Mouse (Mus musculus) intestine, embryonic 16.5 days (tissue): ENCODE results near the gene BC005624. TPM values are rescaled to one million over a fixed set of nuclear protein-coding genes. Genes with fewer than 3 reads are reported as not detected.
A peak's percentile ranks its signal among the peaks of the same experiment; 100 is the strongest.
"Not testable (repeated sequence)": the region's sequence is repeated elsewhere in the genome, so short reads cannot be mapped to it uniquely, and the experiment has no call there.

Source experiments
- ATAC-seq: fragments of 200-750 bp; cut with Nextera tagmentation; 2 replicates; pipeline ENCODE4 v1.8.0; 2017; ENCODE audit warnings: moderate TSS enrichment, moderate library complexity
- H3K27ac ChIP-seq: fragments of 300-500 bp; sonication (generic); 2 replicates; pipeline ENCODE4 v1.5.1; 2014; ENCODE audit warnings: mild to moderate bottlenecking, low read length
- H3K27me3 ChIP-seq: fragments of 300-500 bp; sonication (generic); replicated peaks from 2 replicates; pipeline ENCODE4 v1.6.1; 2014; ENCODE audit warnings: low read length, control low read depth, mixed read lengths; ENCODE audit not compliant: control insufficient read depth, insufficient read depth
- H3K36me3 ChIP-seq: fragments of 300-500 bp; sonication (generic); 2 replicates; pipeline ENCODE4 v1.6.1; 2014; ENCODE audit warnings: low read length, control low read depth; ENCODE audit not compliant: control insufficient read depth, insufficient read depth
- H3K4me1 ChIP-seq: fragments of 300-500 bp; sonication (generic); 2 replicates; pipeline ENCODE4 v1.6.1; 2014; ENCODE audit warnings: low read length, control low read depth, mixed read lengths; ENCODE audit not compliant: control insufficient read depth, insufficient read depth
- H3K4me2 ChIP-seq: fragments of 300-500 bp; sonication (generic); 2 replicates; pipeline ENCODE4 v1.6.1; 2014; ENCODE audit warnings: low read depth, low read length, control low read depth
- H3K4me3 ChIP-seq: fragments of 300-500 bp; sonication (generic); 2 replicates; pipeline ENCODE4 v1.5.1; 2014; ENCODE audit warnings: mild to moderate bottlenecking, low read length
- H3K9ac ChIP-seq: fragments of 300-500 bp; sonication (generic); 2 replicates; pipeline ENCODE4 v1.6.1; 2014; ENCODE audit warnings: low read depth, low read length
- H3K9me3 ChIP-seq: fragments of 300-500 bp; sonication (generic); 2 replicates; pipeline ENCODE4 v1.6.1; 2016; ENCODE audit warnings: low read length, control low read depth; ENCODE audit not compliant: control insufficient read depth
- WGBS: fragments of 180-500 bp; shearing (Covaris S2); extraction: QIAGEN DNeasy Blood & Tissue Kit; methylation state at CpG from one replicate; pipeline ENCODE4 v1.1.7; 2014; 5-methylcytosine and 5-hydroxymethylcytosine counted together
- polyA plus RNA-seq: library from polyadenylated mRNA; unstranded; fragments of >200 nt; fragmentation: Nextera tagmentation; extraction: Ambion mirVana; gene quantifications from 2 replicates; pipeline ENCODE4 v1.2.1, GENCODE M21; 2015

BC005624 gene
- polyA plus RNA-seq, 1 experiment from 2014 or later = 50.5 TPM

DNA sequence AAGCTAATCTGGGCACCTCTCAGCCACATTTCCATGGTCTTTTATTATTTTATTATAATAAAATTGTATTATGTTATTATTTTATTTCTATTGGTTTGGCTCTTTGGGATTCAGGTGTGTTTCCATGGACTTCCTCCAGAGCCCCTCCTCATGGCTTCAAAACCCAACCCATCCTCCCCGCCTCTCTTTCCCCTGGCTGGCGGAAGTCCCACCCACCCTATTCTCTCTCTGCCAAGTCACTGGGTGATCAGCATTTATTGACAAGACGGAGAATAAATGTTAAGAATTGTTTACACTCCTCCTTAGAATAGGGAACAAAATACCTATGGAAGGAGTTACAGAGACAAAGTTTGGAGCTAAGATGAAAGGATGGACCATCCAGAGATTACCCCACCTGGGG, 45.2 kb downstream of the BC005624 start:
- Histone ChIP-seq H3K4me2 (no peak overlapping the region), H3K4me1 (no peaks in the 10 kb centered on the region), H3K27ac (no peak overlapping the region), H3K4me3 (no peak overlapping the region), H3K27me3 (no peaks in the 10 kb centered on the region), H3K9ac (no peak overlapping the region), H3K36me3 (no peaks in the 10 kb centered on the region), H3K9me3 (no peaks in the 10 kb centered on the region)
- ATAC-seq = no peak
- 77% methylated on average over 3 of the region's 3 CpGs for WGBS

DNA sequence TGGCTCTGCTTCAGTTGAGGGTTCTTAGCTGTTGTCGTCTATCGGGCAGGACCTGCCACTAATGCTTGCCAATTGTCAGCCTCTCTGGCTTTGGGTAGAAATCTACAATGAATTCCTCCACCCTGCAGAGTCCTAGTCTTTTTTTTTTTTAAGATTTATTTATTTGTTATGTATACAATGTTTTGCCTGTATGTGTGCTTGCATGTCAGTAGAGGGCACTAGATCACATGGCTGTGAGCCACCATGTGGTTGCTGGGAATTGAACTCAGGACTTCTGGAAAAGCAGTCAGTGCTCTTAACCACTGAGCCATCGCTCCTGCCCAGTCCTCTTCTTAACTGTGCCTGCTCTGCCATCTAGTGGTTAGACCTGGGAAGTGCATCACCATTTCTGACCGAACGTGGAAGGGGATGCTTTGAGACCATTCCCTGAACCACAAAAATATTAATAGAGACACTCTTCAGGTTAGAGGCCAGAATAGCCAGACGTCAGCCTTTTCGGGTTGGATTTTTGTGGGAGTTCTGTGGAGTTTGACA, 48.0 kb downstream of the BC005624 start:
- Histone ChIP-seq H3K4me3 (no peak overlapping the region), H3K9ac (no peak overlapping the region), H3K27me3 (no peaks in the 10 kb centered on the region), H3K4me2 (no peak overlapping the region), H3K9me3 (no peaks in the 10 kb centered on the region), H3K4me1 (peaks cover 9% of the 10 kb centered on the region), H3K27ac (no peak overlapping the region), H3K36me3 (no peaks in the 10 kb centered on the region)
- no peak for ATAC-seq
- 18% methylated on average over 7 of the region's 7 CpGs for WGBS

DNA sequence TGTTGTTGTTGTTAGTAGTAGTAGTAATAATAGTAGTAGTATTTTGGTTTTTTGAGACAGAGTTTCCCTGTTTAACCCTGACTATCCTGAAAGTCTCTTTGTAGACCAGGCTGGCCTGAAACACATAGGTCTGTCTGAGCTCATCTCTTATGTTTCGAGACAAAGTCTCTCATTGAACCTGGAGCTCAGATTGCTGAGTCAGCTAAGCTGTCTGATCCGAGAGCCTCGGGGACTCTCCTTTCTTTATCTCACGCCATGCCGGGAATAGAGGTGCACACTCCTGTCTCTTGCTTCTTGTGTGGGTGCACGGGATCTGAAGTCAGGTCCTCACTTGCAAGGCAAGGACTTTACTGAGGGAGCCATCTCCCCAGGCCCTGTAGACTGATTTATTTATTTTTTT, 49.0 kb downstream of the BC005624 start:
- H3K27me3 ChIP-seq = no peaks in the 10 kb centered on the region
- H3K4me1 ChIP-seq = peaks cover 16% of the 10 kb centered on the region
- H3K27ac ChIP-seq = no peak overlapping the region
- H3K9me3 ChIP-seq = no peaks in the 10 kb centered on the region
- no peaks in the 10 kb centered on the region for H3K36me3 ChIP-seq
- H3K4me3 ChIP-seq = no peak overlapping the region
- ATAC-seq = no peak
- H3K9ac ChIP-seq = no peak overlapping the region
- H3K4me2 ChIP-seq = no peak overlapping the region
- WGBS = 66% methylated on average over 6 of the region's 6 CpGs

DNA sequence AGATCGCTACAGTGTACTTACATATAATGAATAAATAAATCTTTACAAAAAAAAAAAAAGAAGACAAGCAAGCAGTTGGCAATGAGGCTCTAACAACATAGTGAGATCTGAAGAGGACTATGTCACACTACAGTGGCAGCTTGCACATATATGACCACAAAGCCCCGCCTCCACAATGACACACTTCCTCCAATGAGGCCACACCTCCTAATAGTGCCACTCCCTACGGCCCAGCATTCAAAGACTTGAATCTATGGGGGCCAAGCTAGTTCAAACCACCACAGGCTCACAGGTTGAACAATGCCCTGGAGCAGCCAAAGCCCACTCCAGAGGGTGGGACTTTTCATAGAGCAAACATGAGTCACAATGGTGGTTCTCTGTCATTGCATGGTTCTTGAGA, 50.1 kb downstream of the BC005624 start:
- H3K4me3 ChIP-seq = no peak overlapping the region
- WGBS = 83% methylated on average over 3 of the region's 3 CpGs
- H3K27me3 ChIP-seq = no peaks in the 10 kb centered on the region
- no peaks in the 10 kb centered on the region for H3K36me3 ChIP-seq
- H3K9ac ChIP-seq = no peak overlapping the region
- no peaks in the 10 kb centered on the region for H3K9me3 ChIP-seq
- no peak for ATAC-seq
- H3K4me1 ChIP-seq = peaks cover 21% of the 10 kb centered on the region
- H3K4me2 ChIP-seq = no peak overlapping the region
- H3K27ac ChIP-seq = no peak overlapping the region

DNA sequence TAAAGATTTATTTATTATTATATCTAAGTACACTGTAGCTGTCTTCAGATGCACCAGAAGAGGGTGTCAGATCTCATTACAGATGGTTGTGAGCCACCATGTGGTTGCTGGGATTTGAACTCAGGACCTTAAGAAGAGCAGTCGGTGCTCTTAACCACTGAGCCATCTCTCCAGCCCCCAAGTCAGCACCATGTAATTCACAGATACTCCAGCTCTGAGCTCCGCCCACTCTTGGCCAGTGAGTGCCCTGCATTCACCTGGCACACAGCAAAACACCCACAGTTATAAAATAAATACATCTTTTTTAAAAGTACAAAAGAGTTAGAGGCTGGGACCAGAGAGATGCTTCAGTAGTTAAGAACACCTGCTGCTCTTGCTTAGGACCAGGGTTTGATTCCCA, 51.2 kb downstream of the BC005624 start:
- H3K4me3 ChIP-seq, ATAC-seq, H3K27me3 ChIP-seq, H3K27ac ChIP-seq, H3K4me2 ChIP-seq, H3K9ac ChIP-seq, H3K9me3 ChIP-seq, H3K36me3 ChIP-seq: not testable (repeated sequence)
- WGBS = 79% methylated on average over 2 of the region's 2 CpGs
- H3K4me1 ChIP-seq = peaks cover 21% of the 10 kb centered on the region

DNA sequence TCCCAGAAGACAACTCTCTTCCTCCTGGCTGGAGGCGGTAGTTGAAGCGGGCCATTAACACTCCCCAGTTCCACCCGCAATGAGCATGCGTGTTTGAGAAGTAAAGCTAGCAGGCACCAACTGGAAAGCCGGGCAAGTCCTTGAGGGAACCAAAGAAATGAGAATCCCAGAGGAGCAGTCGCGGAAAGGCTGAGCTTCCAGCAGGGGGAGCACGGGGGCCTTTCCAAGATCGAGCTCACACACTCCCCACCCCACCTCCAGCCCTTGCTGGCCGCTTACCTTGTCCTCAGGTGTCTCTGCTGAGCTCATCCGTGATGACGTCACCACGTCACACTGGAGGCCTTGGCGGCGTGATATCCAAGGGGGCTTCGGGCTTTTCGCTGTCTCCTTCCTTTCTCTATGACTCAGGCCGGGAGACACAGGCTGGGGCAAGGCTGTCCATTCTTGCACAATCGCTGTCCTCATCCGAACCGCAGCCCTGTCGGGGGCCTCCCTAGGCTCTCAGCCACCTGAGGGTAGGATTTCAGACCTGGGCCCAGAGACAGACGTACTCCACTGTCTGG, 52.4 kb downstream of the BC005624 start, which contains the start of gene Ptges:
TSS of gene Ptges (minus strand) at position 381 of the 563 bp plus-strand sequence.
- WGBS = under 1% methylated on average over 23 of the region's 23 CpGs
- Histone ChIP-seq H3K27ac (0 out of 2 replicates have a peak within 1 kb of the TSS, but pooled peaks have one; percentile 24), H3K9ac (peak within 1 kb of the TSS; percentile 60), H3K4me2 (peak within 1 kb of the TSS; percentile 76), H3K36me3 (no peaks in the 10 kb centered on the region), H3K4me1 (peaks cover 21% of the 10 kb centered on the region), H3K27me3 (peaks cover 2% of the 10 kb centered on the region; the same call in 1 of the 2 replicates), H3K4me3 (peak within 1 kb of the TSS; percentile 42), H3K9me3 (no peaks in the 10 kb centered on the region)
- peak; percentile 70 for ATAC-seq

DNA sequence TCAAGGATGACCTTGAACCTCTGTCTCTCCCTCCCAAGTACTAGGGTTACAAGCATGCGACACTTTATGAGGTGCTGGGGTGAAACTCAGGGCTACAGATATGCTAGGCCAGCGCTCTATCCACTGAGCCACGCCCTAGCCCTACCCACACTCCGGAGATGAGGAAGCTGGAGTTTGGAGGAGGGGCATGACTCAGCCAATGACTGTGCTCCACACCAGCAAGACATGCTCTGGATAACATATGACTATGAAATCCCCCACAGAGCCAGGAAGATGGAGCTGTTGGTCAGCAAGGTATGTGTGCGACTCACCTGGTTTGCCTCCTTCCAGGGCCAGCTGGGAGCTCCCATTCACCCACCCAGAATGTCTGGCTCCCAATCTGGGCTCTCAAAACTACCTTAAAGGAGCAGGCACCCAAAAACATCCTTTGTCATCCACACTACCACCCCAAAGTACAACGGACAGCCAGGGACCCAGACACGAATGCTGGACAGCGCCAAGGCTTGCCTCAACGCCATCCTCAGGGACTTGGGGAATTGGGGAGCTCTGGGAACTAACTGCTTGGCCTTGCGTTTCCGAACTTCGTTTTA, 53.0 kb downstream of the BC005624 start:
- peak; percentile 65 for ATAC-seq
- Histone ChIP-seq H3K4me3 (peak overlapping the region; percentile 42), H3K9me3 (no peaks in the 10 kb centered on the region), H3K27me3 (peaks cover 3% of the 10 kb centered on the region; the same call in 1 of the 2 replicates), H3K4me2 (peak overlapping the region; percentile 76), H3K36me3 (no peaks in the 10 kb centered on the region), H3K9ac (peak overlapping the region; percentile 60), H3K27ac (no peak overlapping the region), H3K4me1 (peaks cover 21% of the 10 kb centered on the region)
- 19% methylated on average over 12 of the region's 12 CpGs for WGBS

DNA sequence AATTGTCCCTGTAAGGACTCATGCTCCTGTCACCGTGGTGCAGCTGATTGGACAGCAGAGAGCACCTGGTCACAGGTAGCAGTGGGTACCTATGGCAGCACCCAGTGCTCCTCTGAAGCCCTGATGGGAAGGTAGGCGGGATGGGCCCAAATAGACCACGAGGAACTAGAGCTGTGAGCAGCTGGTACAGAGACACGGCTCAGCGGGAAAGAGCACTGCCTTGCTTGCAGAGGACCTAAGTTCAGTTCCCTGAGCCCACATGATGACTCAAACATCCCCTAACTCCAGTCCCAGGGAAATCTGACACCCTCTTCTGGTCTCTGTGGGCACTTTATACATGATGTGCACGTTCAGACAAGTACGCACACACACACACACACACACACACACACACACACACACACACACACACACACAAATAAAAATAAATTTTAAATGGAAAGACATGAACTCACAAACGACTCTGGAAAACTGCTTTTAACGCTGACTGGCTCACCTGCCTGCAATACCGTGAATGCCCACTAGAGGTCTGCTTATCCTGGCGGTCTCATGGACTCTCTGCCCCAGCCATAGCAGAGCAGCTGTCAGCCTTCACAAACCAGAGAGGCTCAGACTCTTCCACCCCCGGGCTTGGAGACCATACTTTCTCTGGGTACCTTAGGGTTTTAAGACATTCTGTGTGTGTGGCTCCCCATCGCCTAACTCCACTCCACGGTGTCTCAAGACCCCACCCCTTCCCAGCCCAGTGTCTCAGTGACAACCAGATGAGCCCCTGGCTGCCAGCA, 54.0 kb downstream of the BC005624 start:
- whole genome bisulfite sequencing = 25% methylated on average over 14 of the region's 14 CpGs

DNA sequence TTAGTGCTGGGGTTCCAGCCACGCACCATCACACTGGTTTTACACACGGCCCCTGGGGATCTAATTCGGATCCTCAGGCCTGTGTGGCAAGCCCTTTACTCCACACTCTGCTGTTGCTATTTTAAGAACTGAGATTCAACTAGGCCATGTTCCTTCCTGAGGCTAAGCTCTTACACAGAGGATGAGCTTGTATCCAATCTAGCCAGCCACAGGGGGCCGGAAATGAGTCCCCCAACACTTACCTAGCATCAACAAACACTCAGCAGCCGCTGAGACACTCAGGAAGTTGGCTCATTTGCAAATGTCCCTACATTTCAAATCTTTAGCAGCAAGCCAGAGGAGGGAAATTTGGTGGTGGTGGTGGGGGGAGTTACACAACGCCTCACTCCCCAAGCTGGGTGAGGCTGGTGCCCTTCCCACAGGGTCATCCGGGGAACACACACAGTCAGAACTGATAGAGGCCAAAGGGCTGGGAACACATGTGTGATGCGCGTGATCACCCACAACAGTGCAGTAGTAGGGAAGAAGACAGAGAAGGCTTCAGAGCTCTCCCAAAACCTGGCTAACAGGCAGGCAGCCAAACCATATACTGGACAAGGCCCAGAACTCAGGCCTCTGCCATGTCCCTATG, 54.7 kb downstream of the BC005624 start:
- Histone ChIP-seq H3K9ac (no peak overlapping the region; the same call in 1 of the 2 replicates), H3K4me1 (peaks cover 21% of the 10 kb centered on the region), H3K4me3 (no peak overlapping the region), H3K27me3 (peaks cover 6% of the 10 kb centered on the region; the same call in 1 of the 2 replicates), H3K27ac (peak overlapping the region; percentile 34), H3K9me3 (no peaks in the 10 kb centered on the region), H3K36me3 (no peaks in the 10 kb centered on the region), H3K4me2 (no peak overlapping the region)
- ATAC-seq = no peak
- WGBS = 53% methylated on average over 9 of the region's 9 CpGs

More for the DNA sequence above, 54.0 kb downstream of the BC005624 start:
- H3K9ac ChIP-seq = no peak overlapping the region
- no peaks in the 10 kb centered on the region for H3K36me3 ChIP-seq
- ATAC-seq = peak; percentile 47; the same call in 1 of the 2 replicates
- no peak overlapping the region for H3K4me3 ChIP-seq
- no peaks in the 10 kb centered on the region for H3K9me3 ChIP-seq
- H3K4me1 ChIP-seq = peaks cover 21% of the 10 kb centered on the region
- H3K27ac ChIP-seq = peak overlapping the region; percentile 34
- peaks cover 6% of the 10 kb centered on the region; the same call in 1 of the 2 replicates for H3K27me3 ChIP-seq
- no peak overlapping the region for H3K4me2 ChIP-seq
